Mouse (Mus musculus) large intestine, adult 2 months (tissue): ENCODE results near the gene Elane. TPM values are rescaled to one million over a fixed set of nuclear protein-coding genes. Genes with fewer than 3 reads are reported as not detected.

Source experiments
- DNase-seq: peaks from one replicate; pipeline ENCODE4 v3.0.0-alpha.2; 2012; ENCODE audit warnings: low read depth, low spot score
- WGBS: fragments of 180-500 bp; shearing (Covaris S2); methylation state at CpG from one replicate; pipeline ENCODE4 v1.1.7; 2018; 5-methylcytosine and 5-hydroxymethylcytosine counted together
- polyA plus RNA-seq: library from polyadenylated mRNA; depleted of rRNA; stranded (reverse); fragments of >200 nt; gene quantifications from 2 replicates; pipeline ENCODE4 v1.2.3, GENCODE M21; 2012; rRNA removed

Elane gene
- polyA plus RNA-seq, result not detected in 2 replicates

DNA sequence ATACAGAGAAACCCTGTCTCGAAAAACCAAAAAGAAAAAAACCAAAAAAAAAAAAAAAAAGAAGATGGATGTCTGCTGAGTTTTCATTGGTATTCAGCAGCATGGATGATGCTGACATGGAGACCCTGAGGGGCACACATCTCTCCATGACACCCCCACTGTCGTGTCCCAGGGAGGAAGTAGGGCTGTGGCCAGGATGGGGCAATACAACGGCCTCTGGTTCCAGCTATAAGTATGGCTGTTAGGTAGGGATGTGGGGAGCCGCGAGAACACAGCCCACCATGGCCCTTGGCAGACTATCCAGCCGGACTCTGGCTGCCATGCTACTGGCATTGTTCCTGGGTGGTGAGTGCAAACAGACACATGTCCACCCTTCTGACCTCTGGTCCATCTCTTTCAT is at the start of gene Elane:
Gene Elane, plus strand, starts transcription at position 194 of the 400 bp plus-strand sequence.
- 76% methylated on average over 6 of the region's 6 CpGs for WGBS
- no peak for DNase-seq

DNA sequence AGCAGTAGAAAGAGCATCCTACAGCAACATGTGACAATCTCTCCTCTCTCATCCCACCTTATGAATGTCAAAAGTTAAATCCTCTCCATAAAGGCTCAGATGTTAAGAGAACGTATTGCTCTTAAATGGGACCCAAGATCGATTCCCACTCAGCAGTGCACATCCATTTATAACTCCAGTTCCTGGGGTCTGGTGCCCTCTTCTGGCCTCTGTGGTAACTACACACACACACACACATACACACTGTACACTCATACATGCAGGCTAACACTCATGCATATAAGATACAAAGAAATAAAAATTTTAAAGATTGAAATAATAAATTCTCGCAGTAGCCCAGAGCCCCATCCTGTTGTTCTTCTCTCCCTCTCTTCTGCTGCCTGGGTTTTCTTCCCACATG is 49.1 kb upstream of the Elane start:
- WGBS, result 94% methylated on average over 3 of the region's 3 CpGs
- no peak for DNase-seq

DNA sequence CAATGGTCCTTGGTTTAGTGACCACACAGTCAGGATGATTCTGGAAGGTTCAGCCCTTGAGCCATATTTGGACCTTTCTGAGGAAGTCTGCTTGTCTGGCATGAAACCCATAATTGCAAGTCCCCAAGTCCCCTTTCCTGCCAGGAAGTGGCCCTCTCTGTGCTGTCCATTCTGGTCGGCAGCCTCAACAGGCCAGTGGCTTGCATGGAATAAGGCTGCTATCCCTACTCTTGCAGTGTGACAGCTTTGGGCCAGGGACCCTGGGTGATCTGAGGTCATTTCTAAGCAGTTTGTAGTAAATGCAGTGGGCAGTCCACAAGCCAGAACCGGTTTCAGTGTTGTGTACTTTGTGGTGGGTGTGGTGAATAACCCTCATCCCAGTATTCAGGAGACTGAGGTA is 47.9 kb upstream of the Elane start:
- DNase-seq, result no peak
- 32% methylated on average over 2 of the region's 2 CpGs for WGBS

GRCm38 (mm10) chr10:79840091-79840490 is 46.0 kb upstream of the Elane start:
- no peak for DNase-seq
- 93% methylated on average over 3 of the region's 3 CpGs for WGBS

DNA sequence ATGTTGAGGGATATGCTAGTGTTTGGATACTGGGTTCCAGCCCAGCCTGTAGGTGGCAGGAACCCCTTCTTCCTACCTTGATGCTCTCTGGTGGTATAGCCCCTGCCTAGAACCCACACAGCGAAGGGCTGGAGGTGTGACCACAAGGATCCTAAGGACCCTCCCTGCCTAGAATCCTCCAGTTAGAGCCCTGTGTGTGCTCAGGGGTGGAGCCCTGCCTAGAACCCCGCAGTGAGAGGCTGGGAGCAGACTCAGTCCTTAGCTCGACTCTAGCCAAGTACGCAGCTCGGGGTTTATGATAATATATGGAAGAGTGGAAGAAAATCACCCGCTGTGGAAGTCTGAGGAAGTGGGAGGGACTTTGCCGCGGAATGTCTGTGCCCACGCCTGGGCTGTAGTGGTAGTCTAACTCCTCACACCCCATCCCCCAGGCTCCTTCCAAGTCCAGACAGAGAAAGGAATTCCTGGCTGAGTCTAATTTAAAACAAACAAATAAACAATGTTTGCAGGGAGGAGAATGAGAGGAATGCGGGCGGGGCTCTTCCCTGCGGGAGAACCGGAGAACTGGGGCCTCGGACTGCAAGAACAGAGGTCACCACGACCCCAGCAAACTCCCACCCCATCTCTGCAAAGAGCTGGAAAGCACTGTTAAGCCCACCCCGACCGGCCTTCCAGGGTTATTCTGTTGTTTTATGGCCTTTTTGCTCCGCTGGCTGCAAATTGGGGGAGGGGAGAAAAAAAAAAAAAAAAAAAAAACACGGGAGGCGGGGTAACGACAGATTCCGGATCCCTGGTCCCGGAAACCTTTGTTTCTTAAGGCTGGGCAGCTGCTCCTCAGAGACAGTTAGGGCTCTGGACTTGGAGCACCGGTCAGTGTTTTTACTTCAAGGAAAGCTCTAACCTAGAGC is 45.1 kb upstream of the Elane start:
- WGBS, result 2% methylated on average over 24 of the region's 24 CpGs
- no peak for DNase-seq

GRCm38 (mm10) chr10:79842322-79842721 is 43.7 kb upstream of the Elane start:
- DNase-seq, result no peak
- WGBS, result 62% methylated on average over 3 of the region's 3 CpGs

GRCm38 (mm10) chr10:79843476-79843875 is 42.6 kb upstream of the Elane start:
- DNase-seq, result no peak
- WGBS, result 43% methylated on average over 6 of the region's 6 CpGs

DNA sequence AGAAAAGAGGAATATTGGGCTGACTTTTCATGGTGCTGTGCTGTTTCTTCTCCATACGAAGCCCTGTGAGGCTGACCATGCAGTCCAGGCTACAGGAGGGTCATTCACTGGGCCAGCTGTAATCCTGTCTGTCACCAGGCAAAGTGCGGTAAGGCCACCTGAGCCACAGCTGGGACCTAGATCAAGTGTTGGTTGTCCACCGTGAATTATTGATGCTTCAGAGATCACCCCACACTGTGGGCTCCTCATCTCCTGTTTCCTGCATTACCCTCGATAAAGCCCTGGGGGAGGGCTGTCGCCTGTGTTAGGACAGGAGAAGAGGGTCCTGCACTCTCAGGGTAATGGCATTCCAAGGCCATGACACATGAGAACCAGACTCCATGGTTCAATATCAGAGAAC is 39.5 kb upstream of the Elane start:
- no peak for DNase-seq
- WGBS, result 71% methylated on average over 5 of the region's 5 CpGs

- DNase-seq, result no peak
These were observed 36.0 kb upstream of the Elane start for GRCm38 (mm10) chr10:79849941-79850628.

DNA sequence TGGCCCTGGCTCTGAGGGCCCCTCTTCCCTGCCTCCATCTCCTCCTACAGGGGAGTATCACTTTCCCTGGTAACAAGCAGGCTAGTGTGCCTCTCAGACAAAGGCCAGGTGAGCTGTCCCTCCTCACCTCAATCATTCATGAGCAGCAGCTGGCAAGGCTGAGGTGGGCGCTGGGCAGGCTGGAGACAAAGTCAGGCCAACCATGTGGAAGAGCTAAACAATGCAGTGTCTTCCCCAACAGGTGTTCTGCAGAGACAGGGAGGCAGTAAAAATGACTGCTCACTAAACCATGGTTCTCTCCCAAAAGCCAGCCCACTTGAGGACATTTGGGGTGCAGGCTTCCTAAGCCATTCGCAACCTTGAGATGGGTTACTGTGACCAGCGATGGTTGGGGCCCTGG is 34.4 kb upstream of the Elane start:
- 26% methylated on average over 3 of the region's 3 CpGs for WGBS
- no peak for DNase-seq

More at GRCm38 (mm10) chr10:79849941-79850628, 36.0 kb upstream of the Elane start:
- 75% methylated on average over 8 of the region's 8 CpGs for WGBS

- 9% methylated on average over 9 of the region's 9 CpGs for WGBS
- no peak for DNase-seq
These were observed 33.8 kb upstream of the Elane start for GRCm38 (mm10) chr10:79852107-79852789.

GRCm38 (mm10) chr10:79852827-79853226 is 33.2 kb upstream of the Elane start:
- DNase-seq, result no peak
- 8% methylated on average over 8 of the region's 8 CpGs for WGBS

- WGBS, result under 1% methylated on average over 15 of the region's 15 CpGs
These were observed 32.7 kb upstream of the Elane start for GRCm38 (mm10) chr10:79853392-79853791.

DNA sequence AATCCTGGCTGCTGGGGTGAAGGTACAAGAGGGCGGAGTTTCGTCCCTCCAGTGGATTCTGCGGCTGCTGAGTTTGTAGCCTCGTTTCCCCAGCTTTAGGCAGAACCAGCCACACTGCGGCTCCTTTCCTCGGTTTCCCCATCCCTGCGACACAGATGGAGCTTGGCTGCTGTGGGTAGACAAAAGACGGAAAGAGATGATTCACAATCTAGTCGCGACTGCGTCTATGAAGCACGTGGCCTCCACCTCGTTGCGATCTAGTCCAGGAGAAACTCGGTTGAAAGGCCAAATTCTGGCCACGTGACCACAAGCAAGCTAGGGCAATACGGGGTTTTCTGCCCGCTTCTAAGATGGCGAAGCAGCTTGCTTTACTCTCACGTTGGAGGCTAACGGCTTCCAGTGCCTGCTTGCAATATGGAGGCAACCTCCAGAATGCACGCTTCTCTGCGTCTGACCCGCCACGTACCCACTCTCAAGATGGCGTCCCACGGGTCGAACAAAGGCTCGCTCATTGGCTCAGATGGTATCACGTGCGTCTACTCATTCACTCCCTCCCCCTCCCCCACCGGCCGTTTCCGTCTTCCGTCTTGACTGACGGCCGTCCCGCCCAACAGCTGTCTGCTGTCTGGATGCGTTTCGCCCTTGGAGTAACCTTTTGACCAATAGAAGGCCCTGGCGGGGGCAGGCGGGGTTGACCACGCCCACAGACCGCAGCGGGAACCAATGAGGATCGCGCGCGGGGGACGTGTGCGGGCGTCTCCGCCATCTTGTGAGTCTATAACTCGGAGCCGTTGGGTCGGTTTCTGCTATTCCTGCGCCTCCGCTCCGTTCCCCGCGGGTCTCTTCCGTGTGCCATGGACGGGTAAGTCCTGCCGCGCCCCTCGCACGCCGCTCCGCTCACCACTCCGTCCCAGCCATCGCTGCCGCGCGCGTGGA is 31.9 kb upstream of the Elane start, which contains the start of gene Ptbp1:
Gene Ptbp1, plus strand, starts transcription at position 568 of the 936 bp plus-strand sequence.
- WGBS, result under 1% methylated on average over 75 of the region's 75 CpGs
- peak; percentile 100 for DNase-seq

More at GRCm38 (mm10) chr10:79853392-79853791, 32.7 kb upstream of the Elane start:
- no peak for DNase-seq

DNA sequence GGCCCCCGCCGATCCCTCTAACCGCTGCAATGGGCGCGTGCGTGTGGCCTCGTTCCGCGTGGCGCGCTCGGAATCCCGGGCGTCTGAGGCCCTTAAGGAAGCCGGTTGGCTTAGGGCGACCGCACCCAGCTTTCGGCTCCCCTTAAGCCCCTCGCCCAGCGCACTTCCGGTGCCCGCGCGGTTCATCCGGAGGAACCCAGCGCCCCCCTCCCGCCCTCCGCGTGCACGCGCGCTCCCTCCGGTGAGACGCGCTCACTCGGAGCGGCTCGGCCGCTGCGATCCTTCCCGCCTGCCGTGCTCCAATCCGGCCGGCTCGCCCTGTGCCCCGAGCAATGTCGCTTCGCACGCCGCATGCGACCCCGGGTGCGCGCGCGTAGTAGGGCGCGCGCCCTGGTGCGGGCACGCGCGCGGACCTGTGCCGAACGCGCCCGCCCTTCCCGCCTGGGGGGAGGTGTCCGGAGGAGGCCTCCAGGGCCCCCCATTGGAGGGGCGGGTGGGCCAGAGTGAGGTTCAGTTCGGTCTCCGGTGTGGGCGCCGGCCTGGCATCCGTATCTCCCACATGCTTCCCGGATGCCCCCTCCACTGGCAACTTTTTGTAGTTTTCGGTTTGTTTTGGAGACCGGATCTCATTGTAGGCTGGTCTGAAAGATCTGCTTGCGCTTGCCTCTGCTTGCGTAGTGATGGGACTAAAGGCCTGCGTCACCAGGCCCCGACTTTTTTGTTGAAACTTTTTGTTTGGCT is 31.1 kb upstream of the Elane start:
- WGBS, result under 1% methylated on average over 83 of the region's 83 CpGs
- no peak for DNase-seq

DNA sequence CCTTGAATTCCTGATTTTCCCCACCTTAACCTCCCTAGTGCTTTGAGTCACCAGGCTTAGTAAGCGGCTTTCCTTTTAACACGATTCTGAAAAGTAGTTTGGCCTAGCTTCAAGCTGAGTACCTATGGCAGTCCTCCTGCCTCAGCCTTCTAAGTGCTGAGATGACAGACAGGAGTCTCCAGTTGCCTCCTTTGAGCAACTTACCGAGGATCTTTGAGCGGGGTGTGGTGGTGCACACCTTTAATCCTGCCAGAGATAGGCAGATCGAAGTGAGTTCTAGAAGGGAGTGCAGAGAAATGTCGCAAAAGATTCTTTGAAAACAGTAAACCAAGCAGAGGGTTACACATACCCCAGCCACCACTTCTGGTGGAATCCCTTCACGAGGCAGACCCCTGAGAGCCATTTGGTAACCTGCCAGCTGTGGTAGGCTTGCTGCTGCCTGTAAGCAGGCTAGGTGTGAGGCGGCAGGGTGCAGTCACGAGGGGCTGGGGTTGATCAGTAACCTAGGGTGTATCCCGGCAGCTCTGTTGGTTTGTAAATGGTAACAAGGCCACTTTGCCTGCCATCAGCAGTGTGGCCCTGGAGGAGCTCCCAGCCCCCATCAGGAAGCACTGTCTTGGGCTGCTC is 30.4 kb upstream of the Elane start:
- WGBS, result under 1% methylated on average over 10 of the region's 10 CpGs

DNA sequence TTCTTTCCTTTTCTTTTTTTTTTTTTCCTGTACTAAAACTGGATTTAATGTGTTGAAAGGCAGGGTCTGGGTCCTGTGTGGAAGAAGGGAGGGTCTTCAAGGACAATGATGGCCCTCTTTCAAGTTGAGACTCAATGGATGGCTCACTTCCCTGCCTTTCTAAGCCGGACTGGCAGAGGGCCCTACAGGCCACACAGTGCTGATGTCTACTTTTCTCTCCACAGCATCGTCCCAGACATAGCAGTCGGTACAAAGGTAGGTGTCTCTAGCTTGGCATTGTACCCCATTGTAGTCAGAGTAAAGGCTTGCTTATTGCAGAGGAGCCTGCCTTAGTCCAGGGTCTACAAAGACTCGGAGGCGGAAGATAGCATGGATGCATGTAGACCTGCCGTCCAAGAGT is 29.8 kb upstream of the Elane start:
- no peak for DNase-seq
- 5% methylated on average over 6 of the region's 6 CpGs for WGBS

More for the DNA sequence above, 30.4 kb upstream of the Elane start:
- DNase-seq, result no peak
